Mouse (Mus musculus): ENCODE results near the gene Lzts3.

The Lzts3 gene

DNA sequence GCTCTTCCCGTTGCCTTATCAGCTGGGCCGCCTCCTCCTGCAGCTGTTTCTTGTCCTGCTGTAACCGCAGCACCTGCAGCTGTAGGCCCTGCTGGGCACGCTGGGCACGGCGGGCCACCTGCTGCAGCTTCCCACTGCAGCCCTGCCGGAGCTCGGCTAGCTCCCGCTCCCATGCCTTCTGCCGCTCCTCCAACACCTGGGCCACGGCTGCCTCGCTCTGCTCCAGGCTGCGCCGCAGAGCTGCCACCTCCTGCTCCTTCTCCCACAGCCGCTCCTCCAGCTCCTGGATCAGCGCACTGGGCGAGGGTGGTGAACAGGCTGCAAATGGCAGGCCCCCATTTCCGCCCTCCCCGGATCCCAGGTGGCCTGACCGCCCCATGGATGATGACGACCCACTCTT lies 6.8 kb downstream of the Lzts3 start:
- DNase-seq (ENCODE audit: low read depth, low spot score): no peak

- DNase-seq (ENCODE audit: low read depth, low spot score): no peak
Measured at GRCm38 (mm10) chr2:130634739-130635411, 7.7 kb downstream of the Lzts3 start.

DNA sequence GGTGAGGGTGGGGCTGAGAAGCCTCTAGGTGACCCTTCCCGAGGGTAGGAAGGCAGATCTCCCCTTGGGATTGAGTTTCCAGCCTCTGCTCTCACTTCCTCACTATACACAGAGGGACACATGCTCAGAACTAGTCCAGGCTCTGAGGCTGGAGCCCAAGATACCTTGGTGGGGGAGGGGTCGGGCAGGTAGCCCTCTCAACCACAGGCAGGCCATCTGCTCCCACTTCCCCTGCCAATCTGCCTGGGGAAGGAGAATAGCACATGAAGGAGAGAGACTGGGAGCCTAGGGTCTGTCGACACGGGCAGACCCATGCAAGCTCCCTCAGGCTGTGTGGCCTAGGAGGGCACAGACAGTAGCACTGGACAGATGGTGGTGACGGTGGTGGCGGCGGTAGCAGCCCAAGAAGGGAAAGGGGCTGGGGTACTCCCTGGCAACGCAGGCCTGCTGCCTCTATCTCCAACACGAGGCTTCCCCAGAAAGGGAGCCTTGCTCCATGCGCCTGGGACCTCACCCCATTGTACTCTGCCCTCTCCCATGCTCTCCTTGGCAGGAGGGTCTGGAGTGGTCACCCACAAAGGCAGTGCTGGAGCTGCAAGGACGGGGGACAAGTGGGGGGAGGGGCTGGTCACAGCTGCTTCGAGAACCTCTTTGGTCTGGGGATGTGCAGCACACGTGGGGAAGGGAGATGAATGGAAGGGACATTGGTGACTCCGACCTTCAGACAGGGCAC lies 8.4 kb downstream of the Lzts3 start:
- DNase-seq (ENCODE audit: low read depth, low spot score): no peak

- DNase-seq (ENCODE audit: low read depth, low spot score): no peak
Measured at GRCm38 (mm10) chr2:130632887-130633675, 9.5 kb downstream of the Lzts3 start.

- no peak for DNase-seq (ENCODE audit: low read depth, low spot score)
Measured at GRCm38 (mm10) chr2:130632416-130632815, 10.2 kb downstream of the Lzts3 start.

DNA sequence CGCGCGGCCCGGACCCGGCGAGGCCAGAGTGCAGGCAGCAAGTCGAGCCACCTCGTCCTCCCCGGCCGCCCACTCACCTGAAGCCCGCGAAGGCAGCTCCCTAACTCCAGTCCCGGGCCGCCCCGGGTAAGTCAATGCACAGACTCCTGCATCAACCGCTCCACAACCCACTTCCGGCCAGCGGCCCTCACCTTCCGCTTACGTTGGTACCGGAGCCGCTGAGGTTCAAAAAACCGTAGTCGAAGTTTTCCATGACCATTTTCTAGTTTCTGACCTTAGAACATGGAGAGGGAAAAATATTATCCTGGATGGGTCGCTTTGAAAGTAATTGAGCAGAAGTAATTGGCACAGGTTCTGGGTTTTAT lies 12.8 kb downstream of the Lzts3 start, which contains the start of the genes Fastkd5 and Ubox5:
Fastkd5 (minus strand) TSS at position 189 of the 365 bp plus-strand sequence.
Ubox5 (minus strand) TSS at position 200 of the 365 bp plus-strand sequence.
- peak; percentile 81 for DNase-seq (ENCODE audit: low read depth, low spot score)

DNA sequence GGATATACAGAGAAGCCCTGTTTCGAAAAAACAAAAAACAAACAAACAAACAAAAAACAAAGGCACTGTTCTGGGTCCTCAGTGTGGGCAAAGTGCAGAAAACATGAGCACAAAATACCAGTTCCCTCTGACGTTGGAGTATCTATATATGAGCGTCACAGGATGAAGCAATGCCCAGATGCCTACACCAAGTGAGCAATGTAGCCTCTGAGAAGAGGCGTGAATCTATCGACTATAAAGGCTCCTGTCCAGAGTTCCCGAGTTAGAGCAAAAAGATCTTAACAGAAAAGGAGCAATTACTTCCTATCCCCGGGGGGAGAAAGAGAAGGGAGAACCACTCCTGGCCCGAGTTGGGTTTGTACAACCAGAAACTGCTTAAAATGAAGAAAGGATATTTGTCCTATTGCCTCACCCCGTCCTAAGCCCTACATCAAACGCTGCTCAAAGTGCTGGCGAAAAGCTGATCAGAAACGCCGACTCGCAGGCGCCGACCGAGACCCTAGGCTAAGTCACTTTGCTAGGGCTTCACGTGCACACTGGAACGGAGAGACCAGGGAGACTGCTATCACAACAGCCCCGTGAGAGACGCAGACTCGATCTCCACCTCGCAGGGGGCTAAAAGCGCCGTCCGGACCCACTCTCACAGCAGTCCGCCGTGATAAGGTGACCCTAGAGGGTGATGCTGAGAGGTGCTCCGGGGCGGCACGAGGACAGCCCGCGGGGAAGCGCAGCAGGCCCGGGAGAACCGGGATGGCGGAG lies 13.3 kb downstream of the Lzts3 start:
- DNase-seq (ENCODE audit: low read depth, low spot score): no peak

GRCm38 (mm10) chr2:130628424-130628823 lies 14.2 kb downstream of the Lzts3 start:
- DNase-seq (ENCODE audit: low read depth, low spot score): no peak

DNA sequence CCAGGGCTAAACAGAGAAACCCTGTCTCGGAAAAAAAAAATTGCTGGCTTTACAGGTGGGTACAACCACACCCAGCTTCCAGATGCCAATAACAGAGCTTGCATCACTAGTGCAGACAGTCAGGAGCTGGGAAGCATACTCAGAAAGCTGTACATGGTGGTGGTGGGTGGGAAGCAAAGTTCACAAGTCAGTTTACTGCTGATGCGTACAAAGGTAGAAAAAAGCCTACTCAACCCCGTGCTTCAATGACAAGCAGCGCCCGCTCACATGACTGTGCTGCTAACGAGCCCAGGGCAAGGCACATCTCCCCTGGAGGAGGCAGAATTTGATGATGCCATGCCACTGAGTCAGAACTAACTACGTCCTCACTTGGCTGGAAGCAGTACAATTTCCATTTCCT lies 23.6 kb downstream of the Lzts3 start:
- DNase-seq (ENCODE audit: low read depth, low spot score): no peak

DNA sequence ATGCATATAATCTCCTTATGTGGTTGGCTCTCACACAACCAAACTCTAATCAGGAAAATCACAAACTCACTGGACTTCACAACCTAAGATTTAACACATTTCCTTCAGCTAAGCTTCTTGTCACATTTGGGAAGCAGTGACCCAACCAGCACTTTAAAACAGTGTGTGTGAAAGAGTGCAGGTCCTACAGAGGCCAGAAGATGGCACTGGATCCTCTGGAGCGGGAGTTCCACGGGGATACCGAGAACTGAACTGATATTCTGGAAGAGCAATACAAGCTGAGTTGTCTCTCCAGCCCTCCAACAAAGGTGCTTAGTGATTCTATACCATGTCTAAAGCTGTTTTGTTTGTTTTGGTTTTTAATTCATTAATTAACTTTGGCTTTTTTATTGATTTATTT lies 29.5 kb downstream of the Lzts3 start:
- DNase-seq (ENCODE audit: low read depth, low spot score): no peak

GRCm38 (mm10) chr2:130602195-130602594 lies 40.4 kb downstream of the Lzts3 start:
- no peak for DNase-seq (ENCODE audit: low read depth, low spot score)

DNA sequence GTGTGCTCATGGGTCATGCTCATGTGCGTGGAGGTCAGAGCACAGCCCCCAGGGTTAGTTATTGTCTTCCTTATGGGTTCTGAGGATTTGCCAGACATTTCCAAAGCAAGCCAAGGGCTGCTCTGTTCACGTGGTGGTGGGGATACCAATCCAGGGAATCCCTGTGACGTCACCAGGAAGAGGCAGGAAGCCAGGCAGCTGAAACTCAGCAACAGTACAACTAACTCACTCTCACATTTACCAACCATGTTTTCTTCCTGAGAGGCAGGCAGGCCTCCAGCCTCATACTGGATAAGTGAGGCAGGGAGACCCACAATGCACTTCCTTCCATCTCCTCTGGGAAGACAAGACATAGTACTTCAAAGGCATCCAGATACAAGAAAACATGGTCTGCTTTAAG lies 44.2 kb downstream of the Lzts3 start:
- DNase-seq (ENCODE audit: low read depth, low spot score): no peak

DNA sequence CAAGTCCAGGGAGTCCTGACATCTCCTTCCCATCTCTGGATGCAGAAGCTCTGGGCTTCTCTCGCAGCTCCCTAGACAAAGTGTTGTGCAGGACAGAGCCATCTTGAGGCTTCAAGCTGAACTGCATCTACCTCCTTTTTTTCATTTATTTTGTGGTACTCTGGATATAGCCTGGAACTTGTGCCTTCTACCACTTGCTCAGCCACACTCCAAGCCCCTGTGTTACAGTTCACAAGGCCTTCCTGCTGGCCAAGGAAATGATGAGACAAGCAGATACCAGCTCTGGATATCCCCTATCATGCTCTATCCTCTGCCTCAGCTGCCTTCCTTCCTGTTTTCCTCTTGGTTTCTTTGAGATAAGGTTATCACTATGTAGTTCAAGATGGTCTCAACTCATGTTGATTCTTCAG lies 45.0 kb downstream of the Lzts3 start:
- peak; percentile 28 for DNase-seq (ENCODE audit: low read depth, low spot score)

DNA sequence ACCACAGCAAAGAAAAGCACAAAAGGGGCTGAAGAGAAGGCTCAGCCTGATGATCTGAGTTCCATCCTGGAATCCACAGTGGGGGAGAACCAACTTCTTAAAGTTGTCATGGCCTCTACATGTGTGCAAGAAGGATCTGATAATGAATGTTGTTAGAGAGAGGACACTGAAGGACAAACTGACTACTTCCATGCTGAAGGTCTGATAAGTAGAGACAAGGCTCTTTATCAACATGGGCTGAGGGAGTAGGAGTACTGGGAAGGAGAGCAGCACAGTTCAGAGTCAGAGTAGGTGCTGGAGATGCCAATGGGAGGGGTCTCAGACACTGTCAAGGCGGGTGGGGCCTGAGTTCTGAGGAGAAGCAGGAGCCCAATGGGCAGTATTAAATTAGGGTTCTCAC lies 47.0 kb downstream of the Lzts3 start:
- no peak for DNase-seq (ENCODE audit: low read depth, low spot score)

DNA sequence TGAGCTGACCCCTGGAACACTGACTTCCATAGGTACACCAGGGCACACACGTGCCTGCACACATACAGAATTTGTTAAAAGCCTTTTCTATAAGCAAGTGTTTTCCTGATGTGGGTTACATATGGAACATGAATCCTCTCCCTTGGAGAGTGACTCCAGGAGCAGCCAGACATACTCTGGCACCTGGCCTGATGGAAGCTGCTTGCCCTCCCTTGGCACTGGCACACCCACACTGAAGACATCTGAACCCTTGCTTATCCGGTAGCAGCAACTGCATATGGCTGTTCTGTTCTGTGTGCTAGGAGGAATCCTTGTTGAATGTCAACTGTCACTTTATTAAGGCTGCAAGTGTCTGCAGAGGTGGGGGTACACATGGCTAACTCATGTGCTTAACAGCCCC lies 51.6 kb downstream of the Lzts3 start:
- DNase-seq (ENCODE audit: low read depth, low spot score): no peak

- no peak for DNase-seq (ENCODE audit: low read depth, low spot score)
Measured at GRCm38 (mm10) chr2:130589761-130590160, 52.8 kb downstream of the Lzts3 start.

DNA sequence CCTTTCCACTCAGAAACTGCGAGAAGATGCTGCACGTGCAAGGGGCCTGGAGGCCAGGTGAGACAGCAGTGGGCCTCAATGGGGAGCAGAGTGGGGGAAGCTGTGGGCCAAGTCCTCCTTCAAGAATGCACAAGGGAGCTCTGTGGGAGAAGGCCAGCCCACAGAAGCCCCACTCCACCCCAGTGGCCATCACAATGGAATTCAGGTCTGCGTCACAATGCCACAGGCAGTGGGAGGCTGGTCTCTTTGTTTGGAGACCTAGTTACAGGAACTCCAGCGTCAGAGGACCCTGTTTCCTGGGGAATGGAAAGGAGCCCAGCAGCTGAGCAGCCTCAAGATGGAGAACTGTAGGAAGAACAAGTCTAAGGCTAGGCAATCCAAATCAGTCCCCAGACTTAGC lies 53.4 kb downstream of the Lzts3 start:
- DNase-seq (ENCODE audit: low read depth, low spot score): no peak

DNA sequence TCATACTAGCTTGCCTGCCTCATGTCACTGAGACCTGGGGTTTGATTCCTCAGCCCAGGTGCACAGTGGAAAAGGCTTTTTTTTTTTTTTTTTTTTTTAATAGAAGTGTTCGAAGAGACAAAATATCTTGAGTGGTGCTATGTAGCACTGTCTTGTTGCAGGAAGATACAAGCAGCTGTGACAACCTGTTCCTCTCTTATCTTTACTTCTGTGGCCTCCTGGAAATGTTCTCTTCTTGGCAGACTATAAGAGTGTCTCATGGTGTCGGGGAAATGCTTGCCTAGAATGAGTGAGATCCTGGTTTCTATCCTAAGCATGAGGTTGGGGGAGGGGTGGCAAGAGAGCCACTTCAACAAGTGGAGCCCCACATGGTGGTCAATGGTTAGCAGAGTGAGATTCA lies 54.2 kb downstream of the Lzts3 start:
- no peak for DNase-seq (ENCODE audit: low read depth, low spot score)

- no peak for DNase-seq (ENCODE audit: low read depth, low spot score)
Measured at GRCm38 (mm10) chr2:130586016-130586415, 56.6 kb downstream of the Lzts3 start.

- no peak for DNase-seq (ENCODE audit: low read depth, low spot score)
Measured at GRCm38 (mm10) chr2:130583902-130584560, 58.6 kb downstream of the Lzts3 start.
